Mouse (Mus musculus): ENCODE measurements around the gene Inhbe.
A peak's percentile ranks its signal among the peaks of the same experiment; 100 is the strongest.

DNA sequence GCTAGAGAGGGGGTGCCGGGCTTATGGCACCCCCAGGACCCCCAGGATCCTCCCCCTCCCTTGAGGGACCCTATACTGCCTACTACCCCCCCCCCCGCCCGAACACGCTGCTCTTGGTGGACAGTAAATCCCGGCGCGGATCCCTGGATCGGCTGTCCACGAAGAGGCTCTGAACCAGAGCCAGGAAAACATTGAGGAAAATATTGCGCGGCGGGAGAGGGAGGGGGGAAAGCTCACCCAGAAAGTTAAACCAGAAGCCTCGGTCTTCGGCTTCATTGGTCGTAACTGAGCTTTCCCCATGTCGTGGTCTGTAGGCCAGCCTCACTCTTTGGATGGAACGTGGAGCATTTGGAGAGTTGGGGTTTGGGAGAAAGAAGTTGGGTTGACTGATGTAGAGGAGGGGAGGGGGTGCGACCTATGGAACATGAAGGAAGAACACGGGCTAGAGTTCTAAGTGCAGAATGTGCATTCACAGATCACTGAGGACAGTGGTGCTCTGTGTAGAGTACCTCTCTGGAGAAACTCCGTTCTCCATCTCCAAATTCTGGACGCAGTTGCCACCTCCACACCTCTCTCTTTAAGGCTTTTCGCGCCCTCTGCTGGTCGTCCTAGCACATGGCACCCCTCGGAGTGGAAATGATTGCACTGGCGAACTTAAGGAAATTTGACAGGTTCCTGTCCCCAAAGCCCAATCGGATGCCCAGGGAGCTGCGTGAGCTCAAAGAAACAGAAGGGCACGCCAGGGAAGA lies 12.1 kb downstream of the Inhbe start, which contains the start of gene Gli1:
- TF ChIP-seq CTCF (IDR thresholded peaks at IDR 0.05; ENCODE audit: low read depth, low read length) = peak; percentile 87
- peak; percentile 32; the same call in 1 of the 2 replicates for TF ChIP-seq EP300 (IDR thresholded peaks at IDR 0.05; ENCODE audit: insufficient read depth, low read depth, low read length)
